Mouse (Mus musculus) erythroid progenitor cell, adult 5-6 weeks (primary cell): ENCODE measurements around the gene L2hgdh. TPM values are rescaled to one million over a fixed set of nuclear protein-coding genes. Genes with fewer than 3 reads are reported as not detected.

Source experiments
- ATAC-seq: replicated peaks from 2 replicates; pipeline ENCODE4 v1.8.0; 2016; ENCODE audit warnings: moderate number of reproducible peaks, mild to moderate bottlenecking, moderate TSS enrichment, inconsistent platforms; ENCODE audit not compliant: poor library complexity, low FRiP score, severe bottlenecking
- total RNA-seq, 2 experiments: library from RNA; stranded (forward) in 1 of 2; stranded (reverse) in 1 of 2; fragments of 150-400 nt in 1 of 2; fragments of 186-747, 209-891 nt in 1 of 2; gene quantifications; 2 replicates each; pipeline versions ENCODE4 v1.2.3 to v1.2.4; 2015 to 2017; ENCODE audit warnings: low replicate concordance in 2 of 2

The L2hgdh gene
- total RNA-seq (2015; ENCODE audit: low replicate concordance) (3.2 and 8.8 TPM in 2 replicates), total RNA-seq (2017; ENCODE audit: low replicate concordance) (4.1 and 7.7 TPM in 2 replicates)

- ATAC-seq: peak; percentile 95
These were observed at the start of gene L2hgdh, which contains the start of gene Atp5s for GRCm38 (mm10) chr12:69724711-69725460. TSS of gene L2hgdh (minus strand) at chr12:69724873. TSS of gene Atp5s (plus strand) at chr12:69724950.

- 0 out of 2 replicates have a peak, but pooled peaks have one; percentile 16 for ATAC-seq
These were observed 44.2 kb upstream of the L2hgdh start for GRCm38 (mm10) chr12:69768841-69769240.

- ATAC-seq: no peak
These were observed 43.0 kb upstream of the L2hgdh start for GRCm38 (mm10) chr12:69767476-69768258.

- no peak; the same call in 1 of the 2 replicates for ATAC-seq
These were observed 41.7 kb upstream of the L2hgdh start for GRCm38 (mm10) chr12:69766185-69766904.

GRCm38 (mm10) chr12:69765543-69765942 lies 40.9 kb upstream of the L2hgdh start:
- ATAC-seq: no peak

GRCm38 (mm10) chr12:69761603-69762002 lies 36.9 kb upstream of the L2hgdh start:
- ATAC-seq: no peak

GRCm38 (mm10) chr12:69760743-69761406 lies 36.2 kb upstream of the L2hgdh start:
- ATAC-seq: no peak

GRCm38 (mm10) chr12:69760014-69760413 lies 35.3 kb upstream of the L2hgdh start:
- ATAC-seq: no peak

GRCm38 (mm10) chr12:69759267-69759885 lies 34.7 kb upstream of the L2hgdh start:
- ATAC-seq: peak; percentile 69

- peak; percentile 21; the same call in 1 of the 2 replicates for ATAC-seq
These were observed 33.8 kb upstream of the L2hgdh start for GRCm38 (mm10) chr12:69758221-69759185.

- peak; percentile 86 for ATAC-seq
These were observed 32.9 kb upstream of the L2hgdh start for GRCm38 (mm10) chr12:69757418-69758141.

- no peak for ATAC-seq
These were observed 31.3 kb upstream of the L2hgdh start for GRCm38 (mm10) chr12:69756015-69756414.

GRCm38 (mm10) chr12:69753936-69754335 lies 29.3 kb upstream of the L2hgdh start:
- no peak for ATAC-seq

- ATAC-seq: no peak
These were observed 27.2 kb upstream of the L2hgdh start for GRCm38 (mm10) chr12:69751864-69752341.

- ATAC-seq: no peak
These were observed 19.5 kb upstream of the L2hgdh start for GRCm38 (mm10) chr12:69744138-69744537.

GRCm38 (mm10) chr12:69741965-69742364 lies 17.3 kb upstream of the L2hgdh start:
- no peak; the same call in 1 of the 2 replicates for ATAC-seq

- peak; percentile 72 for ATAC-seq
These were observed 9.2 kb upstream of the L2hgdh start for GRCm38 (mm10) chr12:69733923-69734322.
